Mouse (Mus musculus): ENCODE results near the gene Rnf180. TPM values are rescaled to one million over a fixed set of nuclear protein-coding genes. Genes with fewer than 3 reads are reported as not detected.

The Rnf180 gene
- polyA plus RNA-seq, 1 experiment = 1.3 TPM

DNA sequence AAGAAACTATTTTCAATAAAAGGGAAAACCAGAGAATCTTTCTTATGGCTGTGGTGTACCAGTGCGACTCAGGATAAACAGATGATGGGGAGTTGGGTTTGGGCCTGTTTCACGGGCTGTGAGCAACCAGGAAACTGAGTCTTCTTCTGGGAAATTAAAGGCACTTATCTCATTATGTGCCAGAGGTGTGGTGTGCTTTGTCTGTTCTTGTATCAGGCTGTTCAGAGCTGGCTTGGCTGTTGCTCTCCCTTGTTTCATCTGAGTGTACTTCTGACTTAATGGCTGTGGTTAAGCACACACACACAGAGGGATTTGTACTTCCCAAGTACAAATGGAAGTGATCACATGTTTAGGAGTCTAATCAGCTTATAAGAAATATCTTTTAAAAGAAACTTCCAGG, 190.2 kb downstream of the Rnf180 start:
- Histone ChIP-seq H3K27ac (ENCODE audit: insufficient read depth, low read length) (no peak overlapping the region), H3K4me1 (ENCODE audit: control insufficient read depth, insufficient read depth, low read length) (no peaks in the 10 kb centered on the region), H3K4me3 (ENCODE audit: insufficient read depth, low read length) (no peak overlapping the region)
- TF ChIP-seq POLR2A (IDR thresholded peaks at IDR 0.05; ENCODE audit: low read depth, low read length) (no peak), CTCF (IDR thresholded peaks at IDR 0.05; ENCODE audit: borderline replicate concordance, insufficient read depth, low read length) (no peak)

DNA sequence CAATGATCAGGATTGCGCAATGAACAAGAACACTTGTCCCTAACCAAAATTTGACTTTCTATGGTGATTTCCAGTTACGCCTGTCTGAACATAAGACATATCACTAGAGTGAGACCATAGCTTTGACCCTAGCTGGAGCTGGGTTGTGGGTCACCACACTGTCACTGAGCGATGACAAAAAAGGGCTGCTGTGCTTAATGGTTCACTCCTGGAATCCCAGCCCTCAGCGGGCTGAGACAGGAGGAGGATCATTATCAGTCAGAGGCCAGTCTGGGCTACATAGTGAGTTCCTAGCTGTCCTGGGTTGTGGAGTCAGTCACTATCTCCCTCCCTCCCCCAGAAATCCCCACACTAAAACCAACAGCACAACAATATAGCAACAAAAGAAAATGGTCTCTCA, 193.9 kb downstream of the Rnf180 start:
- no peak overlapping the region for H3K27ac ChIP-seq (ENCODE audit: insufficient read depth, low read length)
- H3K4me1 ChIP-seq (ENCODE audit: control insufficient read depth, insufficient read depth, low read length) = no peaks in the 10 kb centered on the region
- H3K4me3 ChIP-seq (ENCODE audit: insufficient read depth, low read length) = no peak overlapping the region
- TF ChIP-seq POLR2A (IDR thresholded peaks at IDR 0.05; ENCODE audit: low read depth, low read length) = no peak

DNA sequence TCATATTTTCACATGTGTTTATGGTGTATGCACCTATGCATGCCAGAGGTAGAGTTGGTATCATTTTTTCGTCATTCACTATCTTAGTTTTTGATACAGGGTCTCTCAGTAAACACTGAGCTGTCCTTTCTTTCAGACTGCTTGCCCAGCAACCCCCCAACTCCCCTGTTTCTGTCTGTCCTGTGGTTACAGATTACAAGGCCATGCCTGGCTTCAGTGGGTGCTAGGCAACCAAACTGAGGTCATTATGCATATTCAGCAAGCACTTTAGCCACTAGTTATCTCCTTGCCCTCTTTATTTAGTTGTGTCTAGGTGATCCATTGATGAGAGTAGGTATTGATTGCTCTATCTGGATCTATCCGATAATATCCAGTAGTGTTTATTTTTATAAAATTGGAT, 198.3 kb downstream of the Rnf180 start:
- Histone ChIP-seq H3K4me3 (ENCODE audit: insufficient read depth, low read length) (no peak overlapping the region), H3K27ac (ENCODE audit: insufficient read depth, low read length) (no peak overlapping the region), H3K4me1 (ENCODE audit: control insufficient read depth, insufficient read depth, low read length) (no peaks in the 10 kb centered on the region)
- TF ChIP-seq POLR2A (IDR thresholded peaks at IDR 0.05; ENCODE audit: low read depth, low read length) (no peak), CTCF (IDR thresholded peaks at IDR 0.05; ENCODE audit: borderline replicate concordance, insufficient read depth, low read length) (no peak)

GRCm38 (mm10) chr13:105089276-105089675, 205.3 kb downstream of the Rnf180 start:
- TF ChIP-seq POLR2A (IDR thresholded peaks at IDR 0.05; ENCODE audit: low read depth, low read length) (no peak), CTCF (IDR thresholded peaks at IDR 0.05; ENCODE audit: borderline replicate concordance, insufficient read depth, low read length) (no peak)
- Histone ChIP-seq H3K27ac (ENCODE audit: insufficient read depth, low read length) (no peak overlapping the region), H3K4me1 (ENCODE audit: control insufficient read depth, insufficient read depth, low read length) (no peaks in the 10 kb centered on the region), H3K4me3 (ENCODE audit: insufficient read depth, low read length) (no peak overlapping the region)

DNA sequence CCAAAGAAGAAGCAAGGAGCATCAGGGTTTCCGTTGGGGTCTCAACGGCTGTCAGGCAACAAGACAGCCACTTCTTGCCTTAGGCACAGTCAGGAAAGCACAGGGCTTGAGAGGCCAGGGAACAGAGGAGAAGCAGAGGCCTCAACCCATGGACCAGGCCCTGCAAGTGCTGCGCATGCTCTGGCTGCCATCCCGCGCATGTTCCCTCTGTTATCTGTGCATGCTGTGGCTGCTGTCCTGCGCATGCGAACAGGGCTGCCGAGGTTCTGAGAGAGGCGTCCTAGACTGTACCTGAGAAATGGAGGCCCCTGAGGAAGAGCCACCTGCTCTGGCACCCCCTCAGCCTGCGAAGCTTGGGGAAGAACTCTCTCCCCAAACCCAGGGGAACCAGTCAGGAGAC, 212.8 kb downstream of the Rnf180 start, which contains the start of gene 4933425L06Rik:
TSS of gene 4933425L06Rik (plus strand) at position 261 of the 400 bp plus-strand sequence.
- no peak within 1 kb of the TSS for H3K27ac ChIP-seq (ENCODE audit: insufficient read depth, low read length)
- H3K4me3 ChIP-seq (ENCODE audit: insufficient read depth, low read length) = no peak within 1 kb of the TSS
- TF ChIP-seq CTCF (IDR thresholded peaks at IDR 0.05; ENCODE audit: borderline replicate concordance, insufficient read depth, low read length) (no peak), POLR2A (IDR thresholded peaks at IDR 0.05; ENCODE audit: low read depth, low read length) (no peak)
- H3K4me1 ChIP-seq (ENCODE audit: control insufficient read depth, insufficient read depth, low read length) = no peaks in the 10 kb centered on the region

Other genes with a start within 250 kb of the Rnf180 start
- 0.12 and 0.72 TPM in 2 replicates for gene Rgs7bp, start 239.9 kb downstream of the Rnf180 start, polyA plus RNA-seq (2011; ENCODE audit: insufficient read length, low read depth, missing spikeins)
- not detected in 2 replicates for gene 4933425L06Rik, start 212.7 kb downstream of the Rnf180 start, polyA plus RNA-seq (2011; ENCODE audit: insufficient read length, low read depth, missing spikeins)
- not detected in 2 replicates for gene Htr1a, start 148.8 kb upstream of the Rnf180 start, polyA plus RNA-seq (2011; ENCODE audit: insufficient read length, low read depth, missing spikeins)